Mouse (Mus musculus) stomach, embryonic 15.5 days (tissue): ENCODE measurements at regions not wholly inside any gene's neighbourhood (a gene's known extent, or its start where the extent isn't known, plus 50 kb on each side); places are given as distances from the start of the nearest gene placed in this dataset.
"Not testable (repeated sequence)": the region's sequence is repeated elsewhere in the genome, so short reads cannot be mapped to it uniquely, and the experiment has no call there.

ENCODE experiments used
- ATAC-seq: fragments of 200-750 bp; cut with Nextera tagmentation; 2 replicates; pipeline ENCODE4 v1.8.0; 2017; ENCODE audit warnings: low read depth, moderate number of reproducible peaks, moderate TSS enrichment; ENCODE audit not compliant: insufficient read depth, low FRiP score
- H3K27ac ChIP-seq: fragments of 300-500 bp; sonication (generic); 2 replicates; pipeline ENCODE4 v1.5.1; 2015; ENCODE audit warnings: mild to moderate bottlenecking, inconsistent platforms
- H3K27me3 ChIP-seq: fragments of 300-500 bp; sonication (generic); replicated peaks from 2 replicates; pipeline ENCODE4 v1.6.1; 2015; ENCODE audit warnings: inconsistent platforms
- H3K36me3 ChIP-seq: fragments of 300-500 bp; sonication (generic); 2 replicates; pipeline ENCODE4 v1.6.1; 2015; ENCODE audit warnings: inconsistent platforms
- H3K4me1 ChIP-seq: fragments of 300-500 bp; sonication (generic); 2 replicates; pipeline ENCODE4 v1.6.1; 2015; ENCODE audit warnings: inconsistent platforms
- H3K4me2 ChIP-seq: fragments of 300-500 bp; sonication (generic); 2 replicates; pipeline ENCODE4 v1.6.1; 2015; ENCODE audit warnings: mild to moderate bottlenecking, inconsistent platforms
- H3K4me3 ChIP-seq: fragments of 300-500 bp; sonication (generic); replicated peaks from 2 replicates; pipeline ENCODE4 v1.5.1; 2015; ENCODE audit warnings: inconsistent platforms
- H3K9ac ChIP-seq: fragments of 300-500 bp; sonication (generic); 2 replicates; pipeline ENCODE4 v1.6.1; 2015; ENCODE audit warnings: inconsistent platforms
- H3K9me3 ChIP-seq: fragments of 300-500 bp; sonication (generic); 2 replicates; pipeline ENCODE4 v1.6.1; 2016; ENCODE audit warnings: inconsistent platforms
- WGBS: fragments of 180-500 bp; shearing (Covaris S2); methylation state at CpG from one replicate; pipeline ENCODE4 v1.1.7; 2015; 5-methylcytosine and 5-hydroxymethylcytosine counted together

GRCm38 (mm10) chr13:16416356-16417019 is 404.8 kb downstream of the Inhba start:
- H3K4me3 ChIP-seq, result no peak overlapping the region
- no peaks in the 10 kb centered on the region for H3K4me1 ChIP-seq
- peak; percentile 22 for ATAC-seq
- WGBS, result 38% methylated on average over 2 of the region's 2 CpGs
- no peaks in the 10 kb centered on the region for H3K36me3 ChIP-seq
- H3K27ac ChIP-seq, result no peak overlapping the region
- H3K4me2 ChIP-seq, result no peak overlapping the region
- no peaks in the 10 kb centered on the region for H3K27me3 ChIP-seq
- H3K9ac ChIP-seq, result no peak overlapping the region
- H3K9me3 ChIP-seq, result no peaks in the 10 kb centered on the region

GRCm38 (mm10) chr13:16424147-16424546 is 412.5 kb downstream of the Inhba start:
- 81% methylated on average over 2 of the region's 2 CpGs for WGBS
- Histone ChIP-seq H3K4me2 (no peak overlapping the region), H3K27me3 (no peaks in the 10 kb centered on the region), H3K36me3 (no peaks in the 10 kb centered on the region), H3K4me3 (no peak overlapping the region), H3K27ac (no peak overlapping the region), H3K4me1 (no peaks in the 10 kb centered on the region), H3K9ac (no peak overlapping the region), H3K9me3 (no peaks in the 10 kb centered on the region)
- ATAC-seq, result no peak

- Histone ChIP-seq H3K36me3 (no peaks in the 10 kb centered on the region), H3K27me3 (no peaks in the 10 kb centered on the region), H3K9me3 (no peaks in the 10 kb centered on the region), H3K27ac (no peak overlapping the region), H3K9ac (no peak overlapping the region), H3K4me1 (no peaks in the 10 kb centered on the region), H3K4me3 (no peak overlapping the region), H3K4me2 (no peak overlapping the region)
- 79% methylated on average over 2 of the region's 2 CpGs for WGBS
- no peak for ATAC-seq
Measured at GRCm38 (mm10) chr13:16435436-16435835, 423.8 kb downstream of the Inhba start.

- no peak for ATAC-seq
- Histone ChIP-seq H3K36me3 (no peaks in the 10 kb centered on the region), H3K9ac (no peak overlapping the region), H3K27me3 (no peaks in the 10 kb centered on the region), H3K4me1 (no peaks in the 10 kb centered on the region), H3K9me3 (no peaks in the 10 kb centered on the region), H3K4me2 (no peak overlapping the region), H3K4me3 (no peak overlapping the region), H3K27ac (no peak overlapping the region)
Measured at GRCm38 (mm10) chr13:16453234-16453633, 441.6 kb downstream of the Inhba start.

- Histone ChIP-seq H3K4me3 (no peak overlapping the region), H3K27ac (no peak overlapping the region), H3K27me3 (no peaks in the 10 kb centered on the region), H3K36me3 (no peaks in the 10 kb centered on the region), H3K4me1 (no peaks in the 10 kb centered on the region), H3K9ac (no peak overlapping the region), H3K4me2 (no peak overlapping the region), H3K9me3 (no peaks in the 10 kb centered on the region)
- 69% methylated on average over 2 of the region's 2 CpGs for WGBS
- ATAC-seq, result no peak
Measured at GRCm38 (mm10) chr13:16459743-16460142, 448.1 kb downstream of the Inhba start.

- Histone ChIP-seq H3K4me3 (no peak overlapping the region), H3K9ac (no peak overlapping the region), H3K4me1 (no peaks in the 10 kb centered on the region), H3K9me3 (no peaks in the 10 kb centered on the region), H3K36me3 (no peaks in the 10 kb centered on the region), H3K27ac (no peak overlapping the region), H3K27me3 (no peaks in the 10 kb centered on the region), H3K4me2 (no peak overlapping the region)
- no peak; the same call in 1 of the 2 replicates for ATAC-seq
- WGBS, result 58% methylated on average over 2 of the region's 2 CpGs
Measured at GRCm38 (mm10) chr13:16461681-16462080, 450.0 kb downstream of the Inhba start.

- ATAC-seq, result no peak
- no peaks in the 10 kb centered on the region for H3K36me3 ChIP-seq
Measured at GRCm38 (mm10) chr13:16464823-16465222, 453.2 kb downstream of the Inhba start.

GRCm38 (mm10) chr13:16465317-16465716 is 453.7 kb downstream of the Inhba start:
- Histone ChIP-seq H3K4me1 (no peaks in the 10 kb centered on the region), H3K9ac (no peak overlapping the region), H3K9me3 (no peaks in the 10 kb centered on the region), H3K4me2 (no peak overlapping the region), H3K27ac (no peak overlapping the region), H3K36me3 (no peaks in the 10 kb centered on the region), H3K27me3 (no peaks in the 10 kb centered on the region), H3K4me3 (no peak overlapping the region)
- WGBS, result 70% methylated on average over 1 of the region's 1 CpGs
- ATAC-seq, result no peak

More at GRCm38 (mm10) chr13:16464823-16465222, 453.2 kb downstream of the Inhba start:
- Histone ChIP-seq H3K9me3 (no peaks in the 10 kb centered on the region), H3K4me2 (no peak overlapping the region), H3K27me3 (no peaks in the 10 kb centered on the region), H3K4me3 (no peak overlapping the region), H3K9ac (no peak overlapping the region), H3K27ac (no peak overlapping the region), H3K4me1 (no peaks in the 10 kb centered on the region)
- WGBS, result 85% methylated on average over 1 of the region's 1 CpGs

- H3K27ac ChIP-seq, result no peak overlapping the region
- no peak for ATAC-seq
- 97% methylated on average over 1 of the region's 1 CpGs for WGBS
- no peaks in the 10 kb centered on the region for H3K4me1 ChIP-seq
- H3K36me3 ChIP-seq, result no peaks in the 10 kb centered on the region
- H3K4me3 ChIP-seq, result no peak overlapping the region
- H3K4me2 ChIP-seq, result no peak overlapping the region
- H3K9me3 ChIP-seq, result no peaks in the 10 kb centered on the region
- H3K27me3 ChIP-seq, result no peaks in the 10 kb centered on the region
- H3K9ac ChIP-seq, result no peak overlapping the region
Measured at GRCm38 (mm10) chr13:16465812-16466211, 454.2 kb downstream of the Inhba start.

GRCm38 (mm10) chr13:16476515-16476914 is 464.9 kb downstream of the Inhba start:
- no peaks in the 10 kb centered on the region for H3K27me3 ChIP-seq
- no peak overlapping the region for H3K9ac ChIP-seq
- H3K4me1 ChIP-seq, result no peaks in the 10 kb centered on the region
- H3K4me2 ChIP-seq, result no peak overlapping the region
- no peak overlapping the region for H3K27ac ChIP-seq
- WGBS, result 75% methylated on average over 1 of the region's 1 CpGs
- H3K36me3 ChIP-seq, result no peaks in the 10 kb centered on the region
- no peak overlapping the region for H3K4me3 ChIP-seq
- peak; percentile 66 for ATAC-seq
- H3K9me3 ChIP-seq, result no peaks in the 10 kb centered on the region

- no peaks in the 10 kb centered on the region for H3K9me3 ChIP-seq
- no peak overlapping the region for H3K4me3 ChIP-seq
- H3K4me1 ChIP-seq, result no peaks in the 10 kb centered on the region
- ATAC-seq, result no peak
- H3K27me3 ChIP-seq, result no peaks in the 10 kb centered on the region
- H3K9ac ChIP-seq, result no peak overlapping the region
- no peak overlapping the region for H3K27ac ChIP-seq
- no peaks in the 10 kb centered on the region for H3K36me3 ChIP-seq
- no peak overlapping the region for H3K4me2 ChIP-seq
Measured at GRCm38 (mm10) chr13:16487292-16487691, 475.6 kb downstream of the Inhba start.

GRCm38 (mm10) chr13:16490680-16491079 is 479.0 kb downstream of the Inhba start:
- H3K9me3 ChIP-seq, ATAC-seq, H3K36me3 ChIP-seq, H3K4me2 ChIP-seq, H3K27me3 ChIP-seq, H3K27ac ChIP-seq, H3K4me1 ChIP-seq, H3K9ac ChIP-seq, H3K4me3 ChIP-seq: not testable (repeated sequence)
- WGBS, result 29% methylated on average over 6 of the region's 6 CpGs

- ATAC-seq, result no peak
- Histone ChIP-seq H3K4me1 (no peaks in the 10 kb centered on the region), H3K4me2 (no peak overlapping the region), H3K27ac (no peak overlapping the region), H3K9ac (no peak overlapping the region), H3K36me3 (no peaks in the 10 kb centered on the region), H3K4me3 (no peak overlapping the region), H3K9me3 (no peaks in the 10 kb centered on the region; the same call in 1 of the 2 replicates), H3K27me3 (no peaks in the 10 kb centered on the region)
- WGBS, result 61% methylated on average over 1 of the region's 1 CpGs
Measured at GRCm38 (mm10) chr13:16498052-16498451, 486.4 kb downstream of the Inhba start.
